Mouse (Mus musculus) retina, embryonic 14.5 days (tissue): ENCODE data around the gene Yipf7.

Source experiments
- DNase-seq: peaks from one replicate; pipeline ENCODE4 v3.0.0-alpha.2; 2015; ENCODE audit warnings: low spot score

Gene Yipf7

GRCm38 (mm10) chr5:69542489-69542888 lies at the start of gene Yipf7:
TSS of gene Yipf7 (minus strand) at chr5:69542648.
- no peak for DNase-seq

DNA sequence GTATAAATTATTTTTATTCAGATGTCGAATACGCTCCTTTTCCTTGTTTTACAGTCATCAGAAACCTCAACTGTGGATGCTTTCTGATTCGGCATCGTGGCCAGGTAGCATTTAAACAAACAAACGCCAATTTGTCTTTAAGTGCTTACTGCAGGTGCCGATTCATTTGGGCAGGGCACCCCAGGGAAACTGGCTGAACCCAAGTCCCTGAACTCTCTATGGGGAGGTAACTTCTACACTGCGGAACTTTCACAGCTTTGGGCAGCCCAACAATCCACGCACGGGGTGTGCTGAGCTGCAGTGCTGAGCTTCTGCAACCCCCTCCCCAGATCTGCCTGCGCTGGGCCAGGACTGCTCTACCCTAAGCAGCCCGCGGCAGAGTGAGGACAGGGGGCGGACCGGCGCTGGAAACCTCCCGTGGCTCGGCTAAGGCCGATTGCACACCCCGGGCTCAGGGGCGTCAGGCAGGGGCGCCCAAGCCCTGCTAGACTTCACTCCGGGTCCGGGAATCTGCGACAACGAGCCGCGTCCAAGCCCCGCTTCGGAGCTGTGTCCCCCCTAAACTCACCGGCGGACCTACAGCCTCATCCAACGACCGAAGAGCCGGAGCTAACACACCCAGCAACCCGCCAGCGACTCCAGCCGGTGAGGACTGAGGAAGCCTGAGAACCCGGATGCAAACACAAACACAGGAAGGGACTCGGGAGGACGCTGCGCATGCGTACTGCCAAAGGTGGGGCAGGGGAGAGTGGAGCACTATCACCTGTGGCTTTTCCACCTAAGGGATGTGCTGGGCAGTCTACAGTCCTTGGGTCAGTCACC lies 49.4 kb upstream of the Yipf7 start, which contains the start of gene Gnpda2:
TSS of gene Gnpda2 (minus strand) at position 701 of the 822 bp plus-strand sequence.
- peak; percentile 91 for DNase-seq

- peak; percentile 55 for DNase-seq
Observed at GRCm38 (mm10) chr5:69557404-69557935, 15.0 kb upstream of the Yipf7 start.

DNA sequence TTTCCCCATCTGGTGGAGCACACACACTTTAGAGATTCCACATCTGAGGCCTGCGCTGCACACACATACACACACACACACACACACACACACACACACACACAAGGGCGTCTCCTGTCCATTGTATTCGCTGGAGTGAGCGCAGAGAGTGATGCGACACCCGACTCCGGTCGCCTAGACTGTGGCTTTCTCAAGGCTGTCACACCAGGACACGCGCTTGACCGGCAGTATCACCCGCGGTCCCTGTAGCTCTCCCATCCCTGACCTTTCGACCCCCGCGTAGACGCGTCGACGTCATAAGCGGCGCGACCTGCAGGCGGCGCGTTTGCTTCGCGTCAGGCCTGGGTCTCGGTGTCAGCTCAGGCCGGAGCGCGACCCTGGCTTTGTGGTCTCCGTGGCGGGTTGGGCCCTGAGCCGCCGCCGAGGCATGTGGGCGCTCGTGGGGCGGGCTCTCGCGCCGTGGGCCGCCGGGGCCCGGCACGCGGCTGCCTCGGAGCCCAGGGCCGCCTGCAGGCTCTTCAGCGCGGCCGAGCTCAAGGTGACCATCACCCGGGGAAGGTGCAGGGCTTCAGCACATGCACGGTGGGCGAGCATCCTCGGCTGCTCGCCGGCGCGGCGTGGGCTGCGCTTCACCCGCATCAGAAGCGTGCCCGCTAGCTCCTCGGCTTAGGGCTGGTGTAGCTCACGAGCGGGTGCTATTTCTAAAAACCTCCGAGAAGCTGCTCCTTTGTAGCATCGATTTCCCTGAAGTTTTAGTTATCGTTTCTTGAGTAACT lies 14.4 kb upstream of the Yipf7 start, which contains the start of gene Guf1:
TSS of gene Guf1 (plus strand) at position 296 of the 776 bp plus-strand sequence.
- peak; percentile 93 for DNase-seq

GRCm38 (mm10) chr5:69541680-69542079 lies 768 bp downstream of the Yipf7 start:
- no peak for DNase-seq

DNA sequence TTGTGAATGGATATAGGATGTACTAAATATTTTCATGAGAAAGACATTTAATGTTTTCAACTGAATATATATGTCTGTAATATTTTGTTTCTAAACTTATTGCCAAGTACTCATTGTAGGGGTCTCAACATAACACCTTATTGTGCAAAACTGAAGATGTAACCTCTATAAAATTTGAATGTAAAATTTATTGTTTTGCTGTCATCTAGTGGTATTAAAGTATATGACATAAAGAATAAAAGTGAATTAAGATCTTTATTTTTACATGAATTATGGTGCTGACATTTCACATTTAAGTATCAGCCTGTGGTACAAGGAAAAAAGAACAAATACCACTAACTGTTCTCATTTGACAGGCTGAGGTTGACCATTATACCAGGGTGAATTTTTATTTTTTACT lies 18.5 kb downstream of the Yipf7 start:
- DNase-seq, result no peak

- no peak for DNase-seq
Observed at GRCm38 (mm10) chr5:69522064-69522463, 20.4 kb downstream of the Yipf7 start.

- peak; percentile 87 for DNase-seq
Observed at GRCm38 (mm10) chr5:69520661-69521278, 21.7 kb downstream of the Yipf7 start.

DNA sequence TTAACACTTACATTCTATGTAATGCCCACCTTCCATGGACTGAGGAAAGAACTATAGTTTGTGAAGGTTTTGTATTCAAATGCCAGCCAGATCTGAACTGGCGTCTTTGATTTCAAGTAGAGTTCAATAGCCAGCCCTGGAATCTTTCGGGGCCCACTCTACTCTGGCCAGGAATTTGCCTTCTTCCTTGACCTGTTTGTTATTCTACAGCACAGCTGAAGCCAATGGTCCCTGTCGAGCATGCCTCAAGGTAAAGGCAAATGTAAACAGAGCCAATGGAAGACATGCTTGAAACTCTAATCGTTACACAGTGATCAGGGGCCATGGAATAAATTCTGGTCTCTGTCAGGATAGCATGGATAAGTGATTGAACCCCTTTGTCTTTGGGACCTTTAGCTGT lies 30.2 kb downstream of the Yipf7 start:
- peak; percentile 5 for DNase-seq

GRCm38 (mm10) chr5:69511631-69512030 lies 30.8 kb downstream of the Yipf7 start:
- peak; percentile 75 for DNase-seq

DNA sequence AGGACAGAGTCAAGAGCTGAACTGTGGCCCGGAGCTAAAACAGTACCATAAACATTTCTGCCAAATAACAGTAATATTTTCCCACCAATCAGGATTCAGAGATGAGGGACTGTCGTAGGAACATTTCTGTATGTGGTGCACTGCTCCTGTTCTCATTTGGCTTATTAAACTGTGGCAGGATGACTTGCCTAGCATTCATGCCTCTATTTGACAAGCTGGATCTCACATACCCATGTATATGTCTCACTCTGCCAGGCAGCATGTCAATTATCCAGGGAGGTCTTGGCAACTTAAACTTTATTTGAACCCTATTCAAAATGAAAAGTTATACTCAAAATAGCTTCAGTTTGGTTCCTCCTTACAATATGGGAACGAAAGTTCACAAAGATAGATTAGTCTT lies 35.4 kb downstream of the Yipf7 start:
- no peak for DNase-seq

- DNase-seq, result no peak
Observed at GRCm38 (mm10) chr5:69489046-69489445, 53.4 kb downstream of the Yipf7 start.

DNA sequence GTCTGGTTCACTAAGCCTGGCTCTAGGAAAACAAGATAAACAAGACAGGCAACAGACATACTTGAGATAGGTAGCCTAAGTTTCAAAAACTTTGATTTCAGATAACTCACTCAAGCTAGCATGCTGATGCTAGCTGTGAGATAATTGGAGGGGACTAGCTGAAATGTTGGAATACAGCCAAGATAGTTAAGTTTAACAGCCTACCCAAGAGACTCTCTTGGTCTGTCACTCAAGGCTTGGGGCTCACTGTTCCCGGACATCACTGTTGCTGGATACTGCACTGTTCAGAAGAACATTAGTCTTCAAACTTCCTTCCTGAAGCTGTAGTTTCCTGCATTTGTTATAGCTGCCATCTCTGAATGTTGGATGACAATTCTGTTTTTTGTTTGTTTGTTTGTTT lies 74.9 kb downstream of the Yipf7 start:
- no peak for DNase-seq
